Mouse (Mus musculus) stomach, postnatal 0 days (tissue): Measurements from ENCODE around the gene Sctr. TPM values are rescaled to one million over a fixed set of nuclear protein-coding genes. Genes with fewer than 3 reads are reported as not detected.
A peak's percentile ranks its signal among the peaks of the same experiment; 100 is the strongest.

Experiments
- ATAC-seq: fragments of 200-750 bp; cut with Nextera tagmentation; 2 replicates; pipeline ENCODE4 v1.8.0; 2017; ENCODE audit not compliant: low FRiP score, low TSS enrichment
- DNase-seq: peaks from one replicate; pipeline ENCODE4 v3.0.0-alpha.2; 2016; ENCODE audit warnings: low spot score
- H3K27ac ChIP-seq: fragments of 300-500 bp; sonication (generic); replicated peaks from 2 replicates; pipeline ENCODE4 v1.5.1; 2014; ENCODE audit warnings: mild to moderate bottlenecking, control low read depth
- H3K27me3 ChIP-seq: fragments of 300-500 bp; sonication (generic); 2 replicates; pipeline ENCODE4 v1.6.1; 2014; ENCODE audit warnings: low read length; ENCODE audit not compliant: control insufficient read depth, insufficient read depth
- H3K36me3 ChIP-seq: fragments of 300-500 bp; sonication (generic); 2 replicates; pipeline ENCODE4 v1.6.1; 2014; ENCODE audit warnings: low read length, mixed read lengths; ENCODE audit not compliant: control insufficient read depth, insufficient read depth
- H3K4me1 ChIP-seq: fragments of 300-500 bp; sonication (generic); replicated peaks from 2 replicates; pipeline ENCODE4 v1.6.1; 2014; ENCODE audit warnings: antibody characterized with exemption; ENCODE audit not compliant: control insufficient read depth, insufficient read depth
- H3K4me2 ChIP-seq: fragments of 300-500 bp; sonication (generic); replicated peaks from 2 replicates; pipeline ENCODE4 v1.6.1; 2014; ENCODE audit warnings: low read depth, mild to moderate bottlenecking, control low read depth, moderate library complexity
- H3K4me3 ChIP-seq: fragments of 300-500 bp; sonication (generic); 2 replicates; pipeline ENCODE4 v1.5.1; 2014; ENCODE audit warnings: low read depth, low read length, control low read depth
- H3K9ac ChIP-seq: fragments of 300-500 bp; sonication (generic); 2 replicates; pipeline ENCODE4 v1.6.1; 2014; ENCODE audit warnings: mild to moderate bottlenecking, low read length, control low read depth, mixed read lengths
- H3K9me3 ChIP-seq: fragments of 300-500 bp; sonication (generic); 2 replicates; pipeline ENCODE4 v1.6.1; 2016; ENCODE audit warnings: low read length; ENCODE audit not compliant: control insufficient read depth
- CTCF ChIP-seq: IDR thresholded peaks from 2 replicates; pipeline ENCODE4 v1.5.1; 2016; ENCODE audit warnings: antibody characterized with exemption, low read depth, mild to moderate bottlenecking, moderate library complexity
- EP300 ChIP-seq: optimal IDR thresholded peaks from 2 replicates; pipeline ENCODE3; 2016; ENCODE audit warnings: antibody characterized with exemption
- WGBS: fragments of 180-500 bp; shearing (Covaris S2); extraction: QIAGEN DNeasy Blood & Tissue Kit; methylation state at CpG from one replicate; pipeline ENCODE4 v1.1.7; 2014; 5-methylcytosine and 5-hydroxymethylcytosine counted together
- polyA plus RNA-seq: library from polyadenylated mRNA; unstranded; fragments of >200 nt; fragmentation: Nextera tagmentation; extraction: Ambion mirVana; gene quantifications from 2 replicates; pipeline ENCODE4 v1.2.1, GENCODE M21; 2015

The Sctr gene
- polyA plus RNA-seq, 1 experiment from 2014 or later: 3.0 TPM

GRCm38 (mm10) chr1:119973117-119973516 lies 33.6 kb upstream of the Sctr start:
- no peaks in the 10 kb centered on the region for H3K36me3 ChIP-seq
- H3K9ac ChIP-seq: no peak overlapping the region
- H3K4me2 ChIP-seq: no peak overlapping the region
- no peaks in the 10 kb centered on the region for H3K4me1 ChIP-seq
- H3K27ac ChIP-seq: no peak overlapping the region
- TF ChIP-seq CTCF (no peak), EP300 (no peak)
- ATAC-seq (peak; percentile 78), DNase-seq (peak; percentile 50)
- WGBS: 31% methylated on average over 4 of the region's 4 CpGs
- no peaks in the 10 kb centered on the region for H3K9me3 ChIP-seq
- no peak overlapping the region for H3K4me3 ChIP-seq
- no peaks in the 10 kb centered on the region for H3K27me3 ChIP-seq

GRCm38 (mm10) chr1:119975141-119975540 lies 31.6 kb upstream of the Sctr start:
- Histone ChIP-seq H3K36me3 (no peaks in the 10 kb centered on the region), H3K9ac (no peak overlapping the region), H3K9me3 (no peaks in the 10 kb centered on the region), H3K4me3 (no peak overlapping the region), H3K27me3 (no peaks in the 10 kb centered on the region), H3K4me1 (no peaks in the 10 kb centered on the region), H3K4me2 (no peak overlapping the region), H3K27ac (no peak overlapping the region)
- WGBS: 39% methylated on average over 4 of the region's 4 CpGs
- ATAC-seq (no peak), DNase-seq (no peak)
- TF ChIP-seq CTCF: no peak
- TF ChIP-seq EP300: no peak

GRCm38 (mm10) chr1:119986555-119986954 lies 20.1 kb upstream of the Sctr start:
- Histone ChIP-seq H3K9me3 (no peaks in the 10 kb centered on the region), H3K27ac (no peak overlapping the region), H3K4me1 (no peaks in the 10 kb centered on the region), H3K4me2 (no peak overlapping the region), H3K4me3 (no peak overlapping the region), H3K27me3 (no peaks in the 10 kb centered on the region), H3K9ac (no peak overlapping the region), H3K36me3 (no peaks in the 10 kb centered on the region)
- ATAC-seq (no peak), DNase-seq (no peak)
- WGBS: 87% methylated on average over 5 of the region's 5 CpGs
- TF ChIP-seq CTCF (no peak), EP300 (no peak)

- 6% methylated on average over 30 of the region's 30 CpGs for WGBS
- peak; percentile 79 for DNase-seq
- H3K9ac ChIP-seq: peak within 1 kb of the TSS; percentile 5; the same call in 1 of the 2 replicates
These were observed 9.7 kb upstream of the Sctr start, which contains the start of gene Cfap221 for GRCm38 (mm10) chr1:119996798-119997581. Cfap221 (minus strand) TSS chr1:119997234.

GRCm38 (mm10) chr1:119997644-119998043 lies 9.1 kb upstream of the Sctr start:
- Histone ChIP-seq H3K4me1 (no peaks in the 10 kb centered on the region), H3K9ac (no peak overlapping the region), H3K9me3 (no peaks in the 10 kb centered on the region), H3K27ac (no peak overlapping the region), H3K4me3 (peak overlapping the region; percentile 39), H3K36me3 (no peaks in the 10 kb centered on the region), H3K4me2 (peak overlapping the region; percentile 47), H3K27me3 (no peaks in the 10 kb centered on the region)
- ATAC-seq (no peak), DNase-seq (peak; percentile 36)
- 21% methylated on average over 5 of the region's 5 CpGs for WGBS
- TF ChIP-seq CTCF (peak; percentile 50), EP300 (no peak)

More at GRCm38 (mm10) chr1:119996798-119997581, 9.7 kb upstream of the Sctr start, which contains the start of gene Cfap221:
- Histone ChIP-seq H3K4me1 (no peaks in the 10 kb centered on the region), H3K27me3 (no peaks in the 10 kb centered on the region), H3K4me3 (peak within 1 kb of the TSS; percentile 39), H3K9me3 (no peaks in the 10 kb centered on the region), H3K27ac (no peak within 1 kb of the TSS), H3K36me3 (no peaks in the 10 kb centered on the region), H3K4me2 (peak within 1 kb of the TSS; percentile 47)
- ATAC-seq: peak; percentile 87
- TF ChIP-seq EP300: no peak
- no peak for TF ChIP-seq CTCF

- Histone ChIP-seq H3K4me2 (peak overlapping the region; percentile 52), H3K9ac (peak overlapping the region; percentile 39; the same call in 1 of the 2 replicates), H3K4me3 (peak overlapping the region; percentile 32), H3K9me3 (no peaks in the 10 kb centered on the region), H3K27me3 (no peaks in the 10 kb centered on the region), H3K4me1 (no peaks in the 10 kb centered on the region), H3K27ac (no peak overlapping the region), H3K36me3 (no peaks in the 10 kb centered on the region)
- ATAC-seq (no peak), DNase-seq (no peak)
- 40% methylated on average over 11 of the region's 11 CpGs for WGBS
- TF ChIP-seq EP300: no peak
- no peak for TF ChIP-seq CTCF
These were observed 1.3 kb downstream of the Sctr start for GRCm38 (mm10) chr1:120007851-120008588.
